In the genomic region with DNA sequence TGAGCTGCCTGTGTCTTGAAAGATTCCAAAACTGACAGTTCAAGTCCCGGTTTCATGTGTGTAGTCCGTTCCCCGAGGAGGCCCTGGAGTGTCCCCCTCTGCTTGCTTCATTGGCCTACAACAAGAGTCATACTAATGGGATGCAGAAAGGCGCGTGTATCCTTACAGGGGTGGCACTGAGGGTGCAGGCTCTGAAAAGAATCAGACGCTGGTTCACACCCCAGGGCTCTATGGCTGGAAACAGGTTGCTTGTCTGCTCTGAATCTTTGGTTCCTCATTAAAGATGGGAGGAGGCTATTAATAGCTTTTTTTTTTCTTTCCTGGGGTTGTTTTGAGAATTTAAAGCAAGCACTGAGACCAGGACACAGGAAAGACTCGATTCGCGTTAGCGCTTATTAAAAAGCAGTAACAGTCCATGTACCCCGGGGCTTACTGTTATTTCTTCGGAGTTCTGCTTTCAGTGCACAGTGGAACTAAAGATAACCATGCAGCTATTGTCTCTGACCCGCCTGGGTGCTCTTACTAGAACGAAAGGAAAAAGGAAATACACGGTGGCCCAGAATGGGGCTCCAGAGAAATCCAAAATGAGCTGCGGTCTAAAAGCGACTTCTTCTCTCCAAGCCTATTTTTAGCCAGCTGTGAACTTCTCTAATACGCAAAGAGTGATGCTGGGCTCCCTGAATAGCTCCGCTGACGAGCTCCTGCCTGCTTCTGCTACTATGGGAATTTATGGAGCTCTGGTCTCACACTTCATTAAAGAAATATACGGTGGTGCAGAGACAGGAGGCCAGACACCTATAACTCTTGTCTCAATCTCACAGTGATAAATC, we compare ENCODE assay signal across 8 mouse cellular contexts. TPM values are rescaled to one million over a fixed set of nuclear protein-coding genes. Genes with fewer than 3 reads are reported as not detected.
A peak's percentile ranks its signal among the peaks of the same experiment; 100 is the strongest.
DNase-seq lines count a peak whose midpoint lies in the region; ATAC-seq lines count a peak whose summit lies in the region.

No protein-coding gene starts in this region.

- 23% methylated on average over 21 of the region's 21 CpGs for WGBS in limb, embryonic 15.5 days

- no peaks in the 10 kb centered on the region for H3K27me3 ChIP-seq in limb, embryonic 15.5 days
- H3K27me3 ChIP-seq in splenic B cell, adult 2 months (ENCODE audit: control insufficient read depth, insufficient read depth, low read length, poor library complexity, severe bottlenecking) = no peaks in the 10 kb centered on the region; the same call in 1 of the 2 replicates

- peak; percentile 19 for DNase-seq in cerebellum, adult 9-11 months
- no peak for DNase-seq in cerebellum, postnatal 25 days
- peak; percentile 41 for DNase-seq in right cerebral cortex, adult 18-20 months
- no peak for DNase-seq in right cerebral cortex, postnatal 4 days
- DNase-seq in splenic B cell, adult 2 months (ENCODE audit: low read depth, low spot score) = peak; percentile 72

- no peaks in the 10 kb centered on the region for H3K36me3 ChIP-seq in limb, embryonic 15.5 days
- no peaks in the 10 kb centered on the region for H3K36me3 ChIP-seq in splenic B cell, adult 2 months (ENCODE audit: control insufficient read depth, insufficient read depth, low read length, poor library complexity, severe bottlenecking)

- H3K9me3 ChIP-seq in limb, embryonic 15.5 days = no peaks in the 10 kb centered on the region

- peak overlapping the region; percentile 17; the same call in 1 of the 2 replicates for H3K4me3 ChIP-seq in limb, embryonic 15.5 days

- H3K9ac ChIP-seq in limb, embryonic 15.5 days = no peak overlapping the region

- peak; percentile 64 to 76 for ATAC-seq in hematopoietic stem cell, adult 5-6 weeks (replicated peaks in 1 of 2; ENCODE audit: insufficient read depth in 1 of 2, low FRiP score in 2 of 2, low TSS enrichment in 1 of 2, low read depth in 1 of 2, poor library complexity in 2 of 2, severe bottlenecking in 2 of 2)
- ATAC-seq in limb, embryonic 15.5 days (ENCODE audit: insufficient number of reproducible peaks, low FRiP score, low TSS enrichment, low read depth) = no peak
- no peak for ATAC-seq in erythroid progenitor cell, adult 5-6 weeks (replicated peaks; ENCODE audit: low FRiP score, poor library complexity, severe bottlenecking)

- H3K4me1 ChIP-seq in limb, embryonic 15.5 days = peaks cover 10% of the 10 kb centered on the region

- H3K27ac ChIP-seq in limb, embryonic 15.5 days = no peak overlapping the region; the same call in 1 of the 2 replicates

- H3K4me2 ChIP-seq in limb, embryonic 15.5 days = peak overlapping the region; percentile 40

RNA-seq across cellular contexts. Expression of gene Lpp, which starts 45.5 kb away (rescaled TPM):
- total RNA-seq in hematopoietic stem cell, adult 5-6 weeks (2017) = 10.6 and 12.2 TPM in 2 replicates
- 51.0 and 52.1 TPM in 2 replicates for polyA plus RNA-seq in limb, embryonic 15.5 days (2015; fragmentation: Nextera tagmentation; extraction: Ambion mirVana)
- total RNA-seq in erythroid progenitor cell, adult 5-6 weeks (2015; ENCODE audit: low replicate concordance) = 2.1 and 2.9 TPM in 2 replicates
- total RNA-seq in erythroid progenitor cell, adult 5-6 weeks (2017; ENCODE audit: low replicate concordance) = 0.76 and 0.77 TPM in 2 replicates

Comparison
In these comparisons a context has a peak if more than half of its experiments do, and no peak if none do; other contexts are left out.
1. DNase-seq: peak in cerebellum, adult 9-11 months (single experiment), right cerebral cortex, adult 18-20 months (single experiment) and splenic B cell, adult 2 months (single experiment); none in cerebellum, postnatal 25 days (0 of 2) and right cerebral cortex, postnatal 4 days (single experiment).
2. ATAC-seq: peak in hematopoietic stem cell, adult 5-6 weeks (2 of 2); none in limb, embryonic 15.5 days (single experiment) and erythroid progenitor cell, adult 5-6 weeks (single experiment).